Comparison of ENCODE assay signal across 32 mouse cellular contexts in genomic region chr14:88330613-88331012, GRCm38 (mm10).
"Had no signal": no experiment of that assay in that cellular context is flagged by ENCODE, and none has a peak within 500 bp of the region (broad histone marks: within the 10 kb centered on the region; RNA-seq: fewer than 3 reads in every experiment).

No protein-coding gene starts in this region.

- H3K9me3 ChIP-seq: heart, embryonic 10.5 days; heart, embryonic 12.5 days; heart, embryonic 13.5 days; heart, embryonic 15.5 days; hindbrain, embryonic 10.5 days; hindbrain, embryonic 12.5 days; hindbrain, embryonic 13.5 days; hindbrain, embryonic 15.5 days; intestine, embryonic 15.5 days; kidney, embryonic 15.5 days had no signal

- H3K36me3 ChIP-seq: heart, embryonic 10.5 days; heart, embryonic 12.5 days; heart, embryonic 13.5 days; heart, embryonic 15.5 days; hindbrain, embryonic 10.5 days; hindbrain, embryonic 12.5 days; hindbrain, embryonic 13.5 days; hindbrain, embryonic 15.5 days; intestine, embryonic 15.5 days; kidney, embryonic 15.5 days had no signal

- H3K4me2 ChIP-seq: heart, embryonic 11.5 days; heart, embryonic 12.5 days; heart, embryonic 13.5 days; heart, embryonic 15.5 days; hindbrain, embryonic 12.5 days; hindbrain, embryonic 13.5 days; hindbrain, embryonic 14.5 days; hindbrain, embryonic 15.5 days; intestine, embryonic 15.5 days; kidney, embryonic 15.5 days had no signal

- H3K27ac ChIP-seq: heart, embryonic 10.5 days; heart, embryonic 13.5 days; heart, embryonic 15.5 days; hindbrain, embryonic 10.5 days; hindbrain, embryonic 12.5 days; hindbrain, embryonic 13.5 days; hindbrain, embryonic 14.5 days; hindbrain, embryonic 15.5 days; hindbrain, postnatal 0 days; intestine, embryonic 15.5 days; kidney, embryonic 15.5 days; kidney, postnatal 0 days; layer of hippocampus, adult 2 months; left cerebral cortex, adult 2 months had no signal

- H3K27me3 ChIP-seq: heart, embryonic 12.5 days; heart, embryonic 13.5 days; heart, embryonic 15.5 days; hindbrain, embryonic 12.5 days; hindbrain, embryonic 13.5 days; hindbrain, embryonic 15.5 days; intestine, embryonic 15.5 days; kidney, embryonic 15.5 days had no signal

- DNase-seq: heart, postnatal 10 days; heart, postnatal 14 days; heart, postnatal 36 days; heart, postnatal 4 days; kidney, adult 11 months; kidney, adult 18-20 months; kidney, adult 2 months; kidney, adult 8-10 months; kidney, adult 9 months; kidney, postnatal 10 days; kidney, postnatal 14 days; kidney, postnatal 25 days; kidney, postnatal 36 days; kidney, postnatal 4 days; layer of hippocampus, adult 9-11 months; layer of hippocampus, postnatal 36 days had no signal

- H3K9ac ChIP-seq: heart, embryonic 12.5 days; heart, embryonic 13.5 days; heart, embryonic 15.5 days; hindbrain, embryonic 12.5 days; hindbrain, embryonic 13.5 days; hindbrain, embryonic 14.5 days; hindbrain, embryonic 15.5 days; intestine, embryonic 15.5 days; kidney, embryonic 15.5 days had no signal

- H3K4me1 ChIP-seq: heart, embryonic 10.5 days; heart, embryonic 12.5 days; heart, embryonic 13.5 days; heart, embryonic 15.5 days; hindbrain, embryonic 10.5 days; hindbrain, embryonic 12.5 days; hindbrain, embryonic 13.5 days; hindbrain, embryonic 15.5 days; intestine, embryonic 15.5 days; kidney, embryonic 15.5 days had no signal

- H3K4me3 ChIP-seq: heart, embryonic 10.5 days; heart, embryonic 12.5 days; heart, embryonic 13.5 days; heart, embryonic 15.5 days; hindbrain, embryonic 10.5 days; hindbrain, embryonic 12.5 days; hindbrain, embryonic 13.5 days; hindbrain, embryonic 15.5 days; intestine, embryonic 15.5 days; kidney, embryonic 15.5 days; layer of hippocampus, adult 2 months; left cerebral cortex, adult 2 months had no signal
